Mouse (Mus musculus) midbrain, embryonic 14.5 days (tissue): Measurements from ENCODE around the gene Slc25a33. TPM values are rescaled to one million over a fixed set of nuclear protein-coding genes. Genes with fewer than 3 reads are reported as not detected.

ENCODE experiments used
- ATAC-seq: fragments of 200-750 bp; cut with Nextera tagmentation; 2 replicates; pipeline ENCODE4 v1.8.0; 2017; ENCODE audit warnings: moderate number of reproducible peaks, moderate library complexity; ENCODE audit not compliant: low FRiP score, low TSS enrichment
- DNase-seq: peaks from one replicate; pipeline ENCODE4 v3.0.0-alpha.2; 2015
- H3K27ac ChIP-seq: fragments of 300-500 bp; sonication (generic); replicated peaks from 2 replicates; pipeline ENCODE4 v1.5.1; 2014; ENCODE audit warnings: mild to moderate bottlenecking, low read depth, low read length, moderate library complexity
- H3K27me3 ChIP-seq: fragments of 300-500 bp; sonication (generic); 2 replicates; pipeline ENCODE4 v1.6.1; 2014; ENCODE audit warnings: low read length, control low read depth, mixed read lengths; ENCODE audit not compliant: control insufficient read depth, insufficient read depth
- H3K36me3 ChIP-seq: fragments of 300-500 bp; sonication (generic); 2 replicates; pipeline ENCODE4 v1.6.1; 2014; ENCODE audit warnings: low read length, control low read depth; ENCODE audit not compliant: control insufficient read depth, insufficient read depth
- H3K4me1 ChIP-seq: fragments of 300-500 bp; sonication (generic); 2 replicates; pipeline ENCODE4 v1.6.1; 2014; ENCODE audit warnings: mild to moderate bottlenecking, antibody characterized with exemption, low read length, control low read depth; ENCODE audit not compliant: control insufficient read depth, insufficient read depth
- H3K4me2 ChIP-seq: fragments of 300-500 bp; sonication (generic); 2 replicates; pipeline ENCODE4 v1.6.1; 2014; ENCODE audit warnings: mild to moderate bottlenecking, low read length, moderate library complexity
- H3K4me3 ChIP-seq: fragments of 300-500 bp; sonication (generic); replicated peaks from 2 replicates; pipeline ENCODE4 v1.5.1; 2014; ENCODE audit warnings: low read depth, low read length
- H3K9ac ChIP-seq: fragments of 300-500 bp; sonication (generic); replicated peaks from 2 replicates; pipeline ENCODE4 v1.6.1; 2014; ENCODE audit warnings: mild to moderate bottlenecking, low read length, moderate library complexity
- H3K9me3 ChIP-seq: fragments of 300-500 bp; sonication (generic); 2 replicates; pipeline ENCODE4 v1.6.1; 2016; ENCODE audit warnings: low read length, control low read depth, mixed read lengths; ENCODE audit not compliant: control insufficient read depth
- WGBS: fragments of 180-500 bp; shearing (Covaris S2); extraction: QIAGEN DNeasy Blood & Tissue Kit; methylation state at CpG from one replicate; pipeline ENCODE4 v1.1.7; 2014; 5-methylcytosine and 5-hydroxymethylcytosine counted together
- polyA plus RNA-seq: library from polyadenylated mRNA; unstranded; fragments of >200 nt; fragmentation: Nextera tagmentation; extraction: Ambion mirVana; gene quantifications from 2 replicates; pipeline ENCODE4 v1.2.1, GENCODE M21; 2014

Slc25a33 gene
- polyA plus RNA-seq, 1 experiment from 2014 or later, result 29.1 TPM

DNA sequence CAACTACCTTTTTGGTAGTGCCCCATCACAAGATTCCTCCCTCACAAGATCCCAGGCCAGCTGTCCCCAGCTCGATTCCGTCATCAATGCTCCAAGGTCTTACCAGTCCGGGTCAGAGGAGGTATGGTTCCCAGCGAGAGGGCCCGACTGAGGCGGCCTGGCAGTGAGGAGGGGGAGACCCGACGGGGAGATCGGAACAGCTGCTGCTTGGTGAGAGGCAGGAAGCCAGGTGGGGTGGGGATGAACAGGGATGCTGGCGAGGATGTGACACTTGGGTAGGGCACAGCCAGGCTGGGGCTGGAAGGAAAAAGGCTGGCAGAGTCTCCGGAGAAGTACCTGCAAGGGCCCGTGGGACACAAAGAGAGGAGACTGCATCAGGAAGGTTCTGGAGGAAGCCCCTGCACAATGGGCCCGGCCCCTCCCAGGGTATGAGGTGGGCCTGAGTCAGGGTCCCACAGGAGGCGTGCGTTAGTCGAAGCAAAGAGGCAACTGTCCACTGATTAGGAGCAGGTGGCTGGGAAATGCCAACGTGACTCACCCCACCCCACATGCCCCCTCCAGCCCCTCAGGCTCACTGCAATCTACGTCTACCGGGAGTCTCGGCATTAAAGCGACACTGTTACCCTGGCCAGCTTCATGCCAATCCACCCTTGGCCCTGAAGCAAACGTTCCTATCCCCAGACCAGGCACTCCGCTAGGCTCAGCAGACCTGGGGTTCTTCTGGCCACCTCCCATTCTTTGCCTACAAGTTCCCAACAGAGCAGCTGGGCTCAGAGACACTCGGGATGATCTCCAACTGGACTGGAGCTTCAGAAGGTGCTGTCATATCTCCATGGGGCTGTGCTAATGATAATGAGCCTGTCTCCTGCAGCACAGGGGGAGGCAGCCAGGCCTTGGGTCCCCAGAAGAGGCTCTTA is 51.7 kb downstream of the Slc25a33 start:
- Histone ChIP-seq H3K4me1 (peaks cover 10% of the 10 kb centered on the region; the same call in 1 of the 2 replicates), H3K36me3 (peaks cover 83% of the 10 kb centered on the region), H3K4me3 (no peak overlapping the region), H3K27ac (no peak overlapping the region), H3K27me3 (no peaks in the 10 kb centered on the region), H3K9me3 (no peaks in the 10 kb centered on the region), H3K4me2 (no peak overlapping the region), H3K9ac (no peak overlapping the region)
- 76% methylated on average over 24 of the region's 24 CpGs for WGBS
- DNase-seq (no peak), ATAC-seq (no peak)

DNA sequence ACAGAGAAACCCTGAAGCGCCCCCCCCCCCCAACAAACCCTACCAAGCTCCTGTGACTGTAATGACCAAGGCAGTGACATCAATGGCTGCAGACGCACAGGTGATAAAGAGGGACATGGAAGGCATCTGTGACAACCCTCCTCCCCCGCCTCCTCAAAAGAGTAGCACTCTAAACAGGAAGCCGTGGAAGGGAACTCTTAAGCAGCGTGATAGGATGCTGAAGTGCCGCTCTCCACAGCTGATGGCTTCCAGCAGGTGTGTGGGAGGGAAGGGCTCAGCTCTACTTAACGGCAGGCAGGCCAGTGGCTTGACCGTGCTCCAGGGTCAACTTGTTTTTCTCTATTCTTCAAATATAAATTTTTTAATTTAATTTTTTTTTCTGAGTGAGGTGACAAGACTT is 52.9 kb downstream of the Slc25a33 start:
- Histone ChIP-seq H3K4me3 (no peak overlapping the region), H3K27ac (no peak overlapping the region), H3K9ac (no peak overlapping the region), H3K27me3 (no peaks in the 10 kb centered on the region), H3K4me2 (no peak overlapping the region), H3K9me3 (no peaks in the 10 kb centered on the region), H3K36me3 (peaks cover 83% of the 10 kb centered on the region), H3K4me1 (peaks cover 10% of the 10 kb centered on the region; the same call in 1 of the 2 replicates)
- 94% methylated on average over 8 of the region's 8 CpGs for WGBS
- ATAC-seq (no peak), DNase-seq (no peak)

DNA sequence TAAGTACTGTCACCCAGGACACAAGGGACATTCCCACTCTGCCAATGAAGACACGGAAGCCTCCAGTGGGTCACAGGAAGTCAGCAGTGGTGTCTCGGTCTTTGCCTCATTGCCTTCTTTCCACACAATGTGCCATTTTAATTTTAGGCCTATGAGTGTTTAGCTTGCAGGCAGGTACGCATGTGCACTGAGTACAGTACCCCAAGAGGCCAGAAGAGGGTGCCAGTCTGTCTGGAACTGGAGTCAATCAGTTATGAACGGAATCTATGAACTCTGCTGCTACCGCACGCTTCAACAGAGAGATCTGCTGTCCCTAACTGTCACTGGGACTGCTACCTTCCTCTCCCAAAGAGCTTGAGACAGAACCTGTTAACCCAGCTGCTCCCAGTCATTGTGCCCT is 54.4 kb downstream of the Slc25a33 start:
- H3K36me3 ChIP-seq, result peaks cover 82% of the 10 kb centered on the region
- WGBS, result 87% methylated on average over 6 of the region's 6 CpGs
- no peaks in the 10 kb centered on the region for H3K27me3 ChIP-seq
- H3K9ac ChIP-seq, result no peak overlapping the region
- no peak overlapping the region for H3K27ac ChIP-seq
- peak; percentile 62 for DNase-seq
- no peaks in the 10 kb centered on the region for H3K9me3 ChIP-seq
- H3K4me3 ChIP-seq, result no peak overlapping the region
- no peak overlapping the region for H3K4me2 ChIP-seq
- H3K4me1 ChIP-seq, result peaks cover 9% of the 10 kb centered on the region; the same call in 1 of the 2 replicates
- no peak for ATAC-seq

DNA sequence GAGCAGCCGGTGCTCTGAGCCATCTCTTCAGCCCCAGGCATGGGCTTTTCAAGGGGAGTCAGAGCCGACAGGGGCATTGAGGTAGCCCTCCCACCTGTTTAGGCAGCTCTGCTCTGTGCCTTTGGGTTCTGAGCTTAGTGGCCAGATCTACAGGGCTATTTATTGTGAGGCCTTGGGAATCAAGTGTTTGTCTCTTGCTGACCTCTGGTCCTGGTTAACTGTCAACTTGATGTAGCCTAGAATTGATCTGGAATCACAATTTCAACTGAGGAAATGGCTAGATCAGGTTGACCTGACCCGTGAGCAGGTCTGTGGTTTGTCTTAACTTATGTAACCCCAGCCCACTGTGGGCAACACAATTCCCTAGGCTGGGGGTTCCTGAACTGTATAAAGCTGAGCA is 59.5 kb downstream of the Slc25a33 start:
- H3K27ac ChIP-seq, result no peak overlapping the region
- H3K4me3 ChIP-seq, result no peak overlapping the region
- H3K4me2 ChIP-seq, result no peak overlapping the region
- peaks cover 47% of the 10 kb centered on the region for H3K36me3 ChIP-seq
- no peaks in the 10 kb centered on the region for H3K4me1 ChIP-seq
- H3K9me3 ChIP-seq, result no peaks in the 10 kb centered on the region
- DNase-seq (no peak), ATAC-seq (no peak)
- no peaks in the 10 kb centered on the region for H3K27me3 ChIP-seq
- no peak overlapping the region for H3K9ac ChIP-seq
- WGBS, result 91% methylated on average over 3 of the region's 3 CpGs

DNA sequence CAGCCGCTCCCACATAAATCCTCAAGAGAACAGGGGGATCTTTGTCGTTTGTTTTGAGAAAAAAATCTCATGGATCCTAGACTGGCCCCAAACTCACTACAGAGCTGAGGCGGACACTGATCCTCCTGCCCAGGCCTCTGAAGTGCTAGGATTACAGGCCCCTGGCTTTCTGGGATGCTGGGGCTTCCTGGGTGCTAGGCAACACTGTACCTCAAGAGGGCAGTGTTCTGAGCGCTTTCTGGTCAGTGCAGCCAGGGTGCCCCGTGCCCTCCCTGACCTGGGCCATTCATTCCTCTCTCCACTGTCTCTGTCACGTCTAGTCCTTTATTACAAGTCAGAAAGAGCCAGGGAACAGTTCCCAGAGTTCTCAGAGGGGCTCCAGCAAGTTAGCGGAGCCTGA is 62.1 kb downstream of the Slc25a33 start:
- H3K4me1 ChIP-seq, result no peaks in the 10 kb centered on the region
- ATAC-seq, result no peak
- peaks cover 22% of the 10 kb centered on the region for H3K36me3 ChIP-seq
- H3K4me3 ChIP-seq, result no peak overlapping the region
- H3K27me3 ChIP-seq, result no peaks in the 10 kb centered on the region
- H3K9ac ChIP-seq, result no peak overlapping the region
- H3K9me3 ChIP-seq, result no peaks in the 10 kb centered on the region
- 19% methylated on average over 7 of the region's 7 CpGs for WGBS
- DNase-seq, result peak; percentile 72
- H3K4me2 ChIP-seq, result no peak overlapping the region
- H3K27ac ChIP-seq, result no peak overlapping the region

DNA sequence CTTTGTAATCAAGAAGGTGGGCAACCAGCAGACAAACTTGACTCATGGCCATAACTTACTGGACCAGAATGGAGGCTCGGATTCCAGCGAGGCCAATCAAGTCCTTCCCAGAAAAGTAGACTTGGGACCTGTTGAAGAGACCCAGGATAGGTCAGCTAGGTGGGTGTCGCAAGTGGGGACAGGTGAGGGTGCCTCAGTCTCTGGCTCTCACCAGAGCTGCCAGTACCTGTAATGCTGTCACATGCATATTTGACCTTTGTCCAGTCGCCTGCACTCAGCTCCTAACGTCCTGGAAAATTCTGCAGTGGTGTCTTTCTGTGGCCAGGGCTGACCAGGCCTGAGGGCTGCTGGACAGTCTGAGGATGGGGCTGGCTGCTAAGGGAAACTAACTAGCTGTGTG is 62.6 kb downstream of the Slc25a33 start:
- H3K4me3 ChIP-seq, result no peak overlapping the region
- peaks cover 18% of the 10 kb centered on the region for H3K36me3 ChIP-seq
- no peak overlapping the region for H3K9ac ChIP-seq
- no peaks in the 10 kb centered on the region for H3K9me3 ChIP-seq
- ATAC-seq, result no peak
- H3K27me3 ChIP-seq, result no peaks in the 10 kb centered on the region
- no peak overlapping the region for H3K27ac ChIP-seq
- DNase-seq, result no peak
- H3K4me1 ChIP-seq, result no peaks in the 10 kb centered on the region
- no peak overlapping the region for H3K4me2 ChIP-seq
- WGBS, result 88% methylated on average over 5 of the region's 5 CpGs

DNA sequence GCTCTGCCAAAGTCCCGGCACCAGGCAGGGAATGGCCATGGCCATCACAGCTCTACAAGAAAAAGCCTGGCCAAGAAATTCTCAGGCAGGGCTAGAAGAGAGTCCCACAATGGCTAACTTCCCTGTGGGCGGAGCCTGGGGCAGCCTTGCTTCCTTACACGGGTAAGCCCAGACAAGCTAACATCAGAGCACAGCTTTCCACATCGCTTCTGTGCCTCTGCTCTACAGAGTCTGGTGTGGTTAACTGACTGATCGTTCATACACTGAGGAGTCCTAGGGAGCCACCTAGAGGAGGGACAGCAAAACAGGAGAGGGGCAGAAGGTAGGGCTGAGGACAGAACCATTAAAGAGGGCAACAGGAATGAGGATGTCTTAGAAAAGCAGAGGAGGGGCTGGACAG is 63.6 kb downstream of the Slc25a33 start:
- no peaks in the 10 kb centered on the region for H3K27me3 ChIP-seq
- H3K4me2 ChIP-seq, result no peak overlapping the region
- DNase-seq (peak; percentile 54), ATAC-seq (no peak)
- no peaks in the 10 kb centered on the region for H3K4me1 ChIP-seq
- no peak overlapping the region for H3K9ac ChIP-seq
- peaks cover 8% of the 10 kb centered on the region for H3K36me3 ChIP-seq
- H3K9me3 ChIP-seq, result no peaks in the 10 kb centered on the region
- no peak overlapping the region for H3K4me3 ChIP-seq
- no peak overlapping the region for H3K27ac ChIP-seq
- 22% methylated on average over 5 of the region's 5 CpGs for WGBS

DNA sequence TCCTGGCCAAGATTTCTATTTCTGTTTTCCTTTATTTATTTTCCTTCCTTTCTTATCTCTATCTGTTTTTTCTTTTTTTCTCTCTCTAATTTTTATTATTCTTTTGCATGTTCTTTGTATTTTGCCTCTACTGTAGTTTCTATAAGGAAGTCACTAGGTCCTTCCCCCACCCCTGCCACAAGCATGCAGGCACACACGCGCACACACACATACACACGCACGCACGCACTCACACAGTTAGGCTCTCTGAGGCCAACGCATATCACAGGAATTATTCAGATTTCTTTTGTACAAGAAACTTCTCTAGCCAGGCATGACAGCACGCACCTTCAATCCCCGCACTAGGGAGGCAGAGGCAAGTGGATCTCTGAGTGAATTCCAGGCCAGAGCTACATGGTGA is 68.1 kb downstream of the Slc25a33 start:
- DNase-seq, result no peak
- Histone ChIP-seq H3K4me1 (no peaks in the 10 kb centered on the region), H3K9me3 (no peaks in the 10 kb centered on the region), H3K27ac (no peak overlapping the region), H3K9ac (no peak overlapping the region), H3K27me3 (no peaks in the 10 kb centered on the region), H3K4me3 (no peak overlapping the region), H3K4me2 (no peak overlapping the region), H3K36me3 (no peaks in the 10 kb centered on the region)
- no peak for ATAC-seq
- 90% methylated on average over 8 of the region's 8 CpGs for WGBS

DNA sequence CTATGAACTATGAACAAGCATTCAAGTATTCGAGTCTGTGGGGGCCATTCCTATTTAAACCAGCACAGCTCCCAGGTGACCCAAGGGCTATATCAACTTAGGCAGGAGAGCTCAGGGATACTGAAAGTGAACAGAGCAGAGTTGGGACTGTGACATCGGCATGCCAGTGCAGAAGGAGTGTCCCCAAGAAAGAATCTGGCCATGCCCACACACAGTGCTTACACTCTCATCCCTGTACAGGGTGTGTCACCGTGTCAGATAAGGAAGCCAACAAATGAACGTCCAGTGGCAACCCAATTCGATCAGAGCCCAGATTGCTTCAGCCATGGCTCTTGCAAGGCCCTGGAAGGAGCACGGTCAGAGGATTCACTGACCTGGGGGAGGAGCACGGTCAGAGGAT is 68.8 kb downstream of the Slc25a33 start:
- Histone ChIP-seq H3K36me3 (no peaks in the 10 kb centered on the region), H3K9me3 (no peaks in the 10 kb centered on the region), H3K4me3 (no peak overlapping the region), H3K27ac (no peak overlapping the region), H3K4me1 (no peaks in the 10 kb centered on the region), H3K27me3 (no peaks in the 10 kb centered on the region), H3K9ac (no peak overlapping the region), H3K4me2 (no peak overlapping the region)
- ATAC-seq, result no peak
- 69% methylated on average over 7 of the region's 7 CpGs for WGBS
- DNase-seq, result no peak
